Mouse (Mus musculus) left cerebral cortex, postnatal 4 days (tissue): ENCODE results near the gene Olfr1048. TPM values are rescaled to one million over a fixed set of nuclear protein-coding genes. Genes with fewer than 3 reads are reported as not detected.
"Not testable (repeated sequence)": the region's sequence is repeated elsewhere in the genome, so short reads cannot be mapped to it uniquely, and the experiment has no call there.

Source experiments
- DNase-seq: peaks from one replicate; pipeline ENCODE4 v3.0.0-alpha.2; 2022
- intact Hi-C: fragments of 180-260 bp; cut with DNase I; formaldehyde crosslinking; loops from one replicate; pipeline ENCODE4 v1.15.1; 2025
- total RNA-seq, 2 experiments: library from RNA; stranded (reverse); gene quantifications; 2 replicates each; pipeline ENCODE4 v1.2.3; 2021

Gene Olfr1048
- total RNA-seq, result not detected

DNA sequence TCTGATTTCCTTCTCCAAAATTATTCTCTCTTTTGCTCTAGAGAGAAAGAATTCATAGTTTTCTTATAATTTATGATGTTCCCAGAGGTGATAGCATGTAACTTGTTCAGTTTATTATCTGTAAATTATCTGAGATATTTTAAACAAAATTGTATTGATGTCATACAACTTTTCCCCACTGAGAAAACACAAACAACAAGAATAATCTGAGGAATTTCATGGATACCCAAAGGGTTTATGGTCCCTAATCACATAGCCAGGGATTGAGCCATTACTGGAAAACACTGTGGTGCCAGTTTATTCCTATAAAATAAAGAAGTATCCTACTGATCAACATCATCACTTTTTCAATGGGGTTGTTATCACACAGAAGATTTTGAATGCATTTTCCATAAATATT is at the start of gene Olfr1048:
Olfr1048 (minus strand) TSS at position 101 of the 400 bp plus-strand sequence.
- no peak for DNase-seq
- intact Hi-C loops, result no loop called here

DNA sequence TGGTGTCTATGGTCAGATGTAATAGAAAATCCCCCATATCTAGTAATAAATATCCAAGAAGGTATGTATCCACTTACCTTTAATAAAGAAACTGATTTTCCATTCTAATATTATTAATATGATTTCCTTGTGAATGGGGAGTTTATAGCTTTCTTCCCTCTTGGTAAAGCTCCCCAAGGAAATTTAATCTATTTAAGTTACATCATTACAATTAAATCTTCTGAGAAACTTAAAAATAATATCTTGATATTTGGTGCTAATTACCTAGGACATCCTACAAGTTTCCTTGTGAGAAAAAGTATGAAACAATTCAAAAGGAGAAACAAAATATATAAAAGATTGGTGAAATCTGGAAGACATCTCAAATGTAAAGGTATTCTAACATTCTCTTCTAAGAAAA is 38.9 kb upstream of the Olfr1048 start, which contains the start of gene Olfr1051:
Olfr1051 (minus strand) TSS at position 101 of the 400 bp plus-strand sequence.
- DNase-seq, intact Hi-C loops: not testable (repeated sequence)

DNA sequence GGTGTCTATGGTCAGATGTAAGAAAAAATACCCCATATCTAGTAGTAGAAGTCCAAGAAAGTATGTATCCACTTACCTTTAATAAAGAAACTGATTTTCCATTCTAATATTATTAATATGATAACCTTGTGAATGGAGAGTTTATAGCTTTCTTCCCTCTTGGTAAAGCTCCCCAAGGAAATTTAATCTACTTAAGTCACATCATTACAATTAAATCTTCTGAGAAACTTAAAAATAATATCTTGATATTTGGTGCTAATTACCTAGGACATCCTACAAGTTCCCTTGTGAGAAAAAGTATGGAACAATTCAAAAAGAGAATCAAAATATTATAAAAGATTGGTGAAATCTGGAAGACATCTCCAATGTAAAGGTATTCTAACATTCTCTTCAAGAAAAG is 18.1 kb upstream of the Olfr1048 start, which contains the start of gene Olfr1049:
Olfr1049 (minus strand) TSS at position 101 of the 400 bp plus-strand sequence.
- intact Hi-C loops, DNase-seq: not testable (repeated sequence)

DNA sequence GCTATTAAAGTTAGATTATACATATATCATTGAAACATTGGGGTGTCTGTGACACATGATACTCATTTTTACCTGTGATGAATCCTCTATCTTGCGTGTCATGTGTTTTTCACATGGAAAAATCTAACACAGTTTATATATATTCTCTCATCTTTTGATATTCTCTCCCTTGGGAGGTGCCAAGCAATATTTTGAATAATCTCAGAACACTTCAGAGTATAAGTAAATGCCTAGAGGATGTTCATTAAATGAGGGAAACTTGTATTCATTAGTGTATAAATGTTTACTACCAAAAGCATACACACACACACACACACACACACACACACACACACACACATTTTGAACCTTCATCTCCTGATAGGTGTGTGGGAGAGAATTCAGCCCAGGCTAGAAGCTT is 8.8 kb downstream of the Olfr1048 start, which contains the start of gene Olfr1047:
Olfr1047 (minus strand) TSS at position 101 of the 400 bp plus-strand sequence.
- intact Hi-C loops, result no loop called here
- no peak for DNase-seq

DNA sequence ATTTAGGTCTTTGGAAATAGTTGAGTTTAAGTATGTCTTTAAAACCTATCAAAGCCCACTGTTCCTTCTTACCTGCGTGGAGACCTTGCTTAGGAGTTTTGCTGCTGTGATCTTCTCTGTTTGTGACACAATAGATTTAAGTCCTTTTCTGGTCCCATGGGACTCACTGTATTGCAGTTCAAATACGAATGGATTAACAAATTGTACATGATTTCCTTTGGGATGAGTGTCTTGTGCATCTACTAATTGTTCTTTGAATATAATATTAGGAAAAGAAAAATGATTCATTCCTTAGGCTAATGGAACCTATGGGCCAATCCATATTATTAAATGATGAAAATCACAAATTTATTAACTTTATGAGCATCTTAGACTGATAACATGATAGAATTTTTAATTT is 20.9 kb downstream of the Olfr1048 start, which contains the start of gene Olfr1046:
Olfr1046 (minus strand) TSS at position 101 of the 400 bp plus-strand sequence.
- intact Hi-C loops, result no loop called here
- no peak for DNase-seq

DNA sequence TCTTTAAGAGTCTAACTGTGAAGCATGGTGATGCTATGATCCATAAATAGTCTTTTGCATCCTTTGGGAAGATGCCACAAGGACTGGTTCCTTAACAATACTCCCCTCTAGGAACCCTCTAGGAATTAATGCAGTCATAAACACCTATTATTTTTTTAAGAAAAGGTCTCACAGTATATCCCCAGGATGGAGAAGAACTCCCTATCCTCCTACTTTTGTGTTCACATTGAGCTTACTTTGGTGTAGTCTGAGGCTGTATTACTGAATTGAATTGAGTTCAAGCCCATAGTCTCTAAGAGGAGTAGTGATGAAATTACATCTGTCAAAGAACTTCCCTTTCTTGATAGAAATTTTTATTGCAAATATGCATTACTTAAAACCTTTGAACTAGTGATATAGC is 37.2 kb downstream of the Olfr1048 start, which contains the start of gene Olfr1045:
Olfr1045 (minus strand) TSS at position 101 of the 400 bp plus-strand sequence.
- intact Hi-C loops, result no loop called here

DNA sequence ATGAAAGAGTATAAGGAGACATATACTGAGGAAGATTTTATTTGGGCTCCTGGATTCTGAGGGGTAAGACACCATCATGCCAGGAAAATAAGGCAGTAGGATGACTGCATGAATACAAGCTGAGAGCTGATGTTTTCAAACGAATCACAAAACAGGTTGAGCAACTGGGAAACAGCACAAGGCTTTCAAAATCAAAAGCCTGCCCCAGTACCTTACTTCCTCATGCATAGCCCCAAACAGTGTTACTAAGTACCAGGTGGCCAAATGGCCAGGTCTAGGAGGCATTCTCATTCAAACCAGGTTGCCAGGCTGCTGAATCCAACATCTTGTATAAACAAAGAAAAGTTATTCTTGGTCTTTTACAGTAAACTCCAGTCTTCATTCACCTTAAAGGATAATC is 44.2 kb downstream of the Olfr1048 start:
- no peak for DNase-seq
- intact Hi-C loops, result no loop called here

More for the DNA sequence above, 37.2 kb downstream of the Olfr1048 start, which contains the start of gene Olfr1045:
- DNase-seq, result no peak

DNA sequence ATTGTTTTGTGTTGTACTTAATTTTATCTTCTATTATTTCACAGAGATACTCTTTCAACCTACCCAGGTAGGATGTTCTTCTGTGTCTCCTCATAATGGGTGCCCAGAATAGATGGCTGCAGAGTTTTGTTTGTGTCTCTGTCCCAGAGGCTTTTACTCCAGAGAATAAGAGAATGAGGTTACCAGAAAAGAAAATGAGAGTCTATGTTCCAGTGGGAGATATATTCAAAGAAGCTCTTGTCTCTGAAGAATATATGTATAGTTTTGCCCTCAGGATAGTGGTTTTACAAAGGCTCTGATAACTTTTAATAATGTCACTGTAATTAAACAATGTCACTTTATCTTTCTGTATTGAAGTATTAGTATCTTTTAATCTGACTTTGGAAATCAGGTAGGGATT is 54.5 kb downstream of the Olfr1048 start, which contains the start of gene Olfr52:
Olfr52 (minus strand) TSS at position 101 of the 400 bp plus-strand sequence.
- intact Hi-C loops, result no loop called here
- no peak for DNase-seq

Other genes with a start within 250 kb of the Olfr1048 start
- not detected for gene Olfr1031, start 250.0 kb downstream of the Olfr1048 start, total RNA-seq
- gene Olfr1032, start 234.7 kb downstream of the Olfr1048 start, total RNA-seq, result not detected
- gene Olfr1033, start 219.7 kb downstream of the Olfr1048 start, total RNA-seq, result not detected
- not detected for gene Olfr1034, start 194.4 kb downstream of the Olfr1048 start, total RNA-seq
- not detected for gene Olfr1036, start 166.3 kb downstream of the Olfr1048 start, total RNA-seq
- not detected for gene Olfr1037, start 152.9 kb downstream of the Olfr1048 start, total RNA-seq
- gene Olfr1039, start 104.4 kb downstream of the Olfr1048 start, total RNA-seq, result not detected
- not detected for gene Olfr1040, start 93.6 kb downstream of the Olfr1048 start, total RNA-seq
- not detected for gene Olfr1042, start 78.5 kb downstream of the Olfr1048 start, total RNA-seq
- gene Olfr1043, start 72.8 kb downstream of the Olfr1048 start, total RNA-seq, result not detected
- not detected for gene Olfr1044, start 62.5 kb downstream of the Olfr1048 start, total RNA-seq
- not detected for gene Olfr52, start 54.6 kb downstream of the Olfr1048 start, total RNA-seq
- gene Olfr1045, start 37.3 kb downstream of the Olfr1048 start, total RNA-seq, result not detected
- gene Olfr1046, start 21.0 kb downstream of the Olfr1048 start, total RNA-seq, result not detected
- not detected for gene Olfr1047, start 8.9 kb downstream of the Olfr1048 start, total RNA-seq
- gene Olfr1049, start 18.0 kb upstream of the Olfr1048 start, total RNA-seq, result not detected
- gene Olfr1051, start 38.8 kb upstream of the Olfr1048 start, total RNA-seq, result not detected
- not detected for gene Olfr1052, start 52.2 kb upstream of the Olfr1048 start, total RNA-seq
- gene Olfr1053, start 75.0 kb upstream of the Olfr1048 start, total RNA-seq, result not detected
- gene Olfr1054, start 95.1 kb upstream of the Olfr1048 start, total RNA-seq, result not detected
- not detected for gene Olfr1055, start 110.0 kb upstream of the Olfr1048 start, total RNA-seq
- gene Olfr1056, start 122.2 kb upstream of the Olfr1048 start, total RNA-seq, result not detected
- gene Olfr1057, start 138.1 kb upstream of the Olfr1048 start, total RNA-seq, result not detected
- gene Olfr1058, start 148.3 kb upstream of the Olfr1048 start, total RNA-seq, result not detected
- gene Olfr1061, start 173.8 kb upstream of the Olfr1048 start, total RNA-seq, result not detected
- not detected for gene Olfr1062, start 186.5 kb upstream of the Olfr1048 start, total RNA-seq
- gene Olfr1065, start 210.3 kb upstream of the Olfr1048 start, total RNA-seq, result not detected
- gene Olfr1066, start 216.0 kb upstream of the Olfr1048 start, total RNA-seq, result not detected
- gene Olfr228, start 247.1 kb upstream of the Olfr1048 start, total RNA-seq, result not detected